Mouse (Mus musculus) C2C12 (cell line): ENCODE data around the gene Slc7a15. TPM values are rescaled to one million over a fixed set of nuclear protein-coding genes. Genes with fewer than 3 reads are reported as not detected.
A peak's percentile ranks its signal among the peaks of the same experiment; 100 is the strongest.

Experiments
- H3K27me3 ChIP-seq: one replicate; pipeline ENCODE4 v1.6.1; 2011; ENCODE audit not compliant: control insufficient read depth, insufficient read depth, insufficient read length
- H3K36me3 ChIP-seq: one replicate; pipeline ENCODE4 v1.6.1; 2011; ENCODE audit not compliant: control insufficient read depth, insufficient read depth
- H3K4me3 ChIP-seq: one replicate; pipeline ENCODE4 v1.5.1; 2011; ENCODE audit warnings: mild to moderate bottlenecking, control low read depth; ENCODE audit not compliant: poor library complexity, insufficient read depth, severe bottlenecking
- H3K79me2 ChIP-seq: one replicate; pipeline ENCODE4 v1.6.1; 2011; ENCODE audit not compliant: control insufficient read depth, insufficient read depth
- H3K79me3 ChIP-seq: one replicate; pipeline ENCODE4 v1.6.1; 2011; ENCODE audit warnings: low read depth, control low read depth
- H3ac ChIP-seq: one replicate; pipeline ENCODE3; 2011; ENCODE audit warnings: low read depth; ENCODE audit not compliant: control insufficient read depth, insufficient read length
- CEBPB ChIP-seq: IDR thresholded peaks from one replicate; pipeline ENCODE4 v1.6.1; 2011; ENCODE audit warnings: low read depth, mild to moderate bottlenecking, control low read depth, moderate library complexity
- CTCF ChIP-seq: IDR thresholded peaks from one replicate; pipeline ENCODE4 v1.5.1; 2011; ENCODE audit not compliant: control insufficient read depth, insufficient read depth, insufficient read length
- FOSL1 ChIP-seq: IDR thresholded peaks from one replicate; pipeline ENCODE4 v1.8.0; 2011; ENCODE audit warnings: mild to moderate bottlenecking, low read length; ENCODE audit not compliant: poor library complexity, insufficient read depth, severe bottlenecking
- MAX ChIP-seq: IDR thresholded peaks from one replicate; pipeline ENCODE4 v1.6.1; 2011; ENCODE audit warnings: mild to moderate bottlenecking, control low read depth
- MYOD1 ChIP-seq: IDR thresholded peaks from one replicate; pipeline ENCODE4 v1.6.1; 2011; ENCODE audit warnings: low read depth; ENCODE audit not compliant: control insufficient read depth, insufficient read length
- MYOG ChIP-seq: IDR thresholded peaks from one replicate; pipeline ENCODE4 v1.6.1; 2011; ENCODE audit not compliant: control insufficient read depth, insufficient read length; ENCODE audit errors: extremely low read depth
- USF1 ChIP-seq: IDR thresholded peaks from one replicate; pipeline ENCODE4 v1.6.1; 2011; ENCODE audit warnings: low read depth, mild to moderate bottlenecking, control low read depth, moderate library complexity
- polyA plus RNA-seq: library from polyadenylated mRNA; unstranded; fragments of >200 nt; fragmentation: generic; extraction: Trizol; gene quantifications from one replicate; pipeline ENCODE4 v1.2.1, GENCODE M21; 2012; ENCODE audit warnings: missing spikeins

Slc7a15 gene
- polyA plus RNA-seq, 1 experiment, result not detected

DNA sequence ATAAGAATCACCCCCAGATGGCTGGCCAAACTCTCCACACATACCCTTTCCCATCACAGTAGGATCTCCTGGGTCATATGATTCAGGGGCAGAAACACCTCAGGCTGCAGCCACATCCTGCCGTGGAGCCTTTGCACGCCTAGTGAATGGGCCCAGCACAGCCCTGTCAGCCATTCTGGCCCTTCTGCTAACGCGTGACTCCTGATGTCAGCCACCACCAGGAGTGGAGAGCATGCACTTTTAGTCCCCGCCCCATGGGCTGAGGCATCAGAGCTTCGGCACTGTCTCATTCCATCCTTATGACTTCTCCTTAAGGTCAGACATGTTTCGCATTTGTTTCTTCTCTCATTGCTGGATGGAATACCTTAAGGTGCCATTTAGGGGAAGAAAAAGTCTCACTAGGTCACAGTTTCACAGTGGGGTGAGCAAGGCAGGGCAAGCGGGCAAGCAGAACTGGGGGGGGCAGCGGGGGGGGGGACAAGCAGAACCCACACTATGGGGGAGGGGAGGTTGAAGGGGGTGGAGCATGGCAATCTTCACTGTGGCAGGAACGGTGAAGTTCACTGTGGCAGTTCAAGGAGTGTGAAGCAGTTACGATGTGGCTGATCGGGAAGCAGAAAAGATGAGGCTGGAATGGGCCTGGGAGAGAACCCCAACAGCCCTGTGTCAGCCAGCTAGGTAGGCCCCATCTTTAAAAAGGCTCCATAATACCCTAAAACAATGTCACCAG lies 79.3 kb downstream of the Slc7a15 start:
- no peaks in the 10 kb centered on the region for H3K79me2 ChIP-seq
- H3K4me3 ChIP-seq, result no peak overlapping the region
- H3K36me3 ChIP-seq, result no peaks in the 10 kb centered on the region
- H3K79me3 ChIP-seq, result no peaks in the 10 kb centered on the region
- H3K27me3 ChIP-seq, result no peaks in the 10 kb centered on the region
- TF ChIP-seq FOSL1 (no peak), CEBPB (no peak)
- H3ac ChIP-seq, result no peak overlapping the region

GRCm38 (mm10) chr12:8511037-8511882 lies 87.6 kb downstream of the Slc7a15 start:
- Histone ChIP-seq H3ac (peak overlapping the region; percentile 47), H3K36me3 (no peaks in the 10 kb centered on the region), H3K4me3 (no peak overlapping the region), H3K79me2 (no peaks in the 10 kb centered on the region), H3K79me3 (no peaks in the 10 kb centered on the region), H3K27me3 (no peaks in the 10 kb centered on the region)
- TF ChIP-seq MYOD1, result peak; percentile 81
- TF ChIP-seq CEBPB, result no peak
- TF ChIP-seq MAX, result peak; percentile 71
- peak; percentile 78 for TF ChIP-seq USF1
- peak; percentile 86 for TF ChIP-seq FOSL1
- no peak for TF ChIP-seq CTCF

DNA sequence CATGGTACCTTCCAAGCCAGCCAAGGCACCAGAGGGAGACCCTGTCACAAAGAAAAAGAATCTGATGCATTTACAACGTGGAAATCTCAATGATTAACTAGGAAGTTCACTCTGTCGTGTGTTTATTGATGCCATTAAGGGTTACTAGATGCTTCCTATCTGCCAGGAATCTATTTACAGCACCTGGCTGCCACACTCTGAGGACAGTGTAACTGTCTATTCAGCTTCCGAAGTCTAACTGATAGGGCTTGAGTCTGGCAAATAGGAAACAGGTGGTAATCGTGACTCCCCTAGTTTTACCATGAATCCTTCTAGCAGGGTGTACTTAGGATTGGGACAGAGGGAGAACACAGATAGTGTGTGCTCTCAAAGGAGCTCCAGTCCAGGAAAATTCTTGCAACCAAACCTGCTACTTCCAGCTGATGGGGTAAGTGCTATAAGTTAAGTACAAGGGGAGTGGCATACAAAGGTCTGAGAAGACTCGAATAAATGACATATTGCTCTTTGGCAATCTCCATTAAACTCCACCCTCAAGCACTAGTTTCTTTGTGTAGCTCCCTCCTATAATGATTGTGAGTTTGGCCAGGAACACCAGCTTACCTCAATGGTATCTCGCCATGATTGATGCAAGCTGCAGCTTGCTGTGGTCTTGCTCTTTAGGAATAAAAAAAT lies 88.4 kb downstream of the Slc7a15 start:
- H3K4me3 ChIP-seq, result no peak overlapping the region
- H3K79me2 ChIP-seq, result no peaks in the 10 kb centered on the region
- H3ac ChIP-seq, result no peak overlapping the region
- H3K36me3 ChIP-seq, result no peaks in the 10 kb centered on the region
- H3K27me3 ChIP-seq, result no peaks in the 10 kb centered on the region
- no peaks in the 10 kb centered on the region for H3K79me3 ChIP-seq
- no peak for TF ChIP-seq CTCF
- TF ChIP-seq MYOD1, result no peak
- no peak for TF ChIP-seq MYOG
- no peak for TF ChIP-seq FOSL1
- no peak for TF ChIP-seq CEBPB
- no peak for TF ChIP-seq MAX
- TF ChIP-seq USF1, result no peak

- Histone ChIP-seq H3K36me3 (no peaks in the 10 kb centered on the region), H3K79me3 (no peaks in the 10 kb centered on the region), H3K79me2 (no peaks in the 10 kb centered on the region), H3ac (no peak overlapping the region), H3K27me3 (no peaks in the 10 kb centered on the region), H3K4me3 (no peak overlapping the region)
- peak; percentile 94 for TF ChIP-seq CEBPB
- peak; percentile 19 for TF ChIP-seq MYOD1
- no peak for TF ChIP-seq CTCF
- no peak for TF ChIP-seq MYOG
- peak; percentile 60 for TF ChIP-seq MAX
- TF ChIP-seq USF1, result no peak
- TF ChIP-seq FOSL1, result no peak
Observed at GRCm38 (mm10) chr12:8509693-8510092, 89.2 kb downstream of the Slc7a15 start.

- no peaks in the 10 kb centered on the region for H3K79me3 ChIP-seq
- H3K27me3 ChIP-seq, result no peaks in the 10 kb centered on the region
- no peaks in the 10 kb centered on the region for H3K36me3 ChIP-seq
- no peak overlapping the region for H3ac ChIP-seq
- H3K79me2 ChIP-seq, result no peaks in the 10 kb centered on the region
- H3K4me3 ChIP-seq, result no peak overlapping the region
- TF ChIP-seq FOSL1, result no peak
- TF ChIP-seq MYOG, result no peak
- TF ChIP-seq CTCF, result no peak
- TF ChIP-seq USF1, result no peak
- no peak for TF ChIP-seq CEBPB
- TF ChIP-seq MYOD1, result no peak
- no peak for TF ChIP-seq MAX
Observed at GRCm38 (mm10) chr12:8506954-8507707, 91.7 kb downstream of the Slc7a15 start.
